In genomic region chr3:157146124-157146855, GRCm38 (mm10) we compare ENCODE assay signal across 24 mouse cellular contexts.
DNase-seq lines count a peak whose midpoint lies in the region; ATAC-seq and TF ChIP-seq lines count a peak whose summit lies in the region.
"Had no signal": no experiment of that assay in that cellular context is flagged by ENCODE, and none has a peak within 500 bp of the region (broad histone marks: within the 10 kb centered on the region; RNA-seq: fewer than 3 reads in every experiment).

No protein-coding gene starts in this region.

- no peaks in the 10 kb centered on the region for H3K4me1 ChIP-seq in lung, embryonic 15.5 days
- H3K4me1 ChIP-seq in lung, embryonic 16.5 days (replicated peaks; ENCODE audit: control insufficient read depth, insufficient read depth, low read length): no peaks in the 10 kb centered on the region
- H3K4me1 ChIP-seq in lung, postnatal 0 days (ENCODE audit: insufficient read depth, low read depth, low read length): no peaks in the 10 kb centered on the region
- H3K4me1 ChIP-seq: embryonic facial prominence, embryonic 13.5 days; embryonic facial prominence, embryonic 15.5 days; forebrain, embryonic 10.5 days; forebrain, embryonic 12.5 days had no signal

- no peak for ATAC-seq in lung, embryonic 15.5 days (ENCODE audit: borderline replicate concordance, extremely low read depth, low FRiP score, low TSS enrichment)
- ATAC-seq in lung, embryonic 16.5 days (ENCODE audit: low read depth): peak; percentile 70
- peak; percentile 77 for ATAC-seq in lung, postnatal 0 days
- ATAC-seq: activated CD4-positive, CD25-positive, alpha-beta regulatory T cell, adult 4 months; forebrain, embryonic 14.5 days; forebrain, embryonic 16.5 days had no signal

- no peaks in the 10 kb centered on the region for H3K9me3 ChIP-seq in lung, embryonic 15.5 days
- no peaks in the 10 kb centered on the region for H3K9me3 ChIP-seq in lung, embryonic 16.5 days (ENCODE audit: control insufficient read depth, low read length)
- no peaks in the 10 kb centered on the region for H3K9me3 ChIP-seq in lung, postnatal 0 days (ENCODE audit: low read length)
- H3K9me3 ChIP-seq: embryonic facial prominence, embryonic 13.5 days; embryonic facial prominence, embryonic 15.5 days; forebrain, embryonic 10.5 days; forebrain, embryonic 12.5 days had no signal

- H3K27me3 ChIP-seq in lung, embryonic 15.5 days: no peaks in the 10 kb centered on the region
- H3K27me3 ChIP-seq in lung, embryonic 16.5 days (ENCODE audit: control insufficient read depth, insufficient read depth, low read depth, low read length): no peaks in the 10 kb centered on the region
- no peaks in the 10 kb centered on the region for H3K27me3 ChIP-seq in lung, postnatal 0 days (replicated peaks; ENCODE audit: insufficient read depth, low read length)
- H3K27me3 ChIP-seq: embryonic facial prominence, embryonic 13.5 days; embryonic facial prominence, embryonic 15.5 days; forebrain, embryonic 12.5 days had no signal

- H3K4me2 ChIP-seq in lung, embryonic 15.5 days: no peak overlapping the region
- H3K4me2 ChIP-seq in lung, embryonic 16.5 days (ENCODE audit: low read depth, low read length): peak overlapping the region; percentile 24; the same call in 1 of the 2 replicates
- peak overlapping the region; percentile 33 for H3K4me2 ChIP-seq in lung, postnatal 0 days (replicated peaks; ENCODE audit: low read depth, low read length)
- H3K4me2 ChIP-seq: embryonic facial prominence, embryonic 13.5 days; embryonic facial prominence, embryonic 15.5 days; forebrain, embryonic 12.5 days had no signal

- no peak for TF ChIP-seq CTCF in lung, postnatal 0 days (IDR thresholded peaks at IDR 0.05)

- TF ChIP-seq EP300 in lung, postnatal 0 days (IDR thresholded peaks at IDR 0.05): no peak

- 66% methylated on average over 14 of the region's 14 CpGs for WGBS in lung, embryonic 15.5 days
- WGBS in lung, embryonic 16.5 days: 60% methylated on average over 14 of the region's 14 CpGs
- 52% methylated on average over 14 of the region's 14 CpGs for WGBS in lung, postnatal 0 days

- H3K4me3 ChIP-seq in lung, embryonic 15.5 days: no peak overlapping the region
- H3K4me3 ChIP-seq in lung, embryonic 16.5 days (ENCODE audit: low read length): no peak overlapping the region
- no peak overlapping the region for H3K4me3 ChIP-seq in lung, postnatal 0 days (ENCODE audit: low read depth, low read length)
- H3K4me3 ChIP-seq: embryonic facial prominence, embryonic 13.5 days; embryonic facial prominence, embryonic 15.5 days; erythroblast, embryonic 14.5 days; forebrain, embryonic 10.5 days; forebrain, embryonic 12.5 days had no signal

- no peak for DNase-seq in lung, postnatal 14 days
- peak; percentile 38 for DNase-seq in lung, postnatal 0 days (ENCODE audit: low spot score)
- peak; percentile 21 for DNase-seq in lung, postnatal 36 days
- DNase-seq in T-cell, adult 2 months (ENCODE audit: low spot score): no peak
- no peak for DNase-seq in kidney, postnatal 25 days
- DNase-seq: adrenal gland, adult 8-10 months; adrenal gland, postnatal 14 days; adrenal gland, postnatal 36 days; cerebellum, adult 11-12 months; cerebellum, adult 2 months; cerebellum, adult 9-11 months; cerebellum, postnatal 14 days; cerebellum, postnatal 36 days; embryo, embryonic 11 days had no signal

- no peaks in the 10 kb centered on the region for H3K36me3 ChIP-seq in lung, embryonic 15.5 days
- no peaks in the 10 kb centered on the region for H3K36me3 ChIP-seq in lung, embryonic 16.5 days (ENCODE audit: control insufficient read depth, insufficient read depth, low read length)
- no peaks in the 10 kb centered on the region for H3K36me3 ChIP-seq in lung, postnatal 0 days (ENCODE audit: insufficient read depth, low read length)
- H3K36me3 ChIP-seq: embryonic facial prominence, embryonic 13.5 days; embryonic facial prominence, embryonic 15.5 days; forebrain, embryonic 10.5 days; forebrain, embryonic 12.5 days had no signal

- no peak overlapping the region for H3K9ac ChIP-seq in lung, embryonic 15.5 days
- H3K9ac ChIP-seq in lung, embryonic 16.5 days (ENCODE audit: low read length): no peak overlapping the region
- no peak overlapping the region for H3K9ac ChIP-seq in lung, postnatal 0 days (replicated peaks; ENCODE audit: low read depth)
- H3K9ac ChIP-seq: embryonic facial prominence, embryonic 13.5 days; embryonic facial prominence, embryonic 15.5 days; forebrain, embryonic 12.5 days had no signal

- H3K27ac ChIP-seq in lung, embryonic 15.5 days: 0 out of 2 replicates have a peak overlapping the region, but pooled peaks have one; percentile 9
- peak overlapping the region; percentile 21 for H3K27ac ChIP-seq in lung, embryonic 16.5 days (ENCODE audit: low read length)
- H3K27ac ChIP-seq in lung, postnatal 0 days (ENCODE audit: low read length): no peak overlapping the region
- H3K27ac ChIP-seq: embryonic facial prominence, embryonic 13.5 days; embryonic facial prominence, embryonic 15.5 days; forebrain, embryonic 10.5 days; forebrain, embryonic 12.5 days had no signal

Comparison
In these comparisons a context has a peak if more than half of its experiments do, and no peak if none do; other contexts are left out.
1. DNase-seq: peak in lung, postnatal 0 days (single experiment) and lung, postnatal 36 days (single experiment); none in lung, postnatal 14 days (single experiment), T-cell, adult 2 months (single experiment) and kidney, postnatal 25 days (0 of 2).